Mouse (Mus musculus) liver, embryonic 14.5 days (tissue): ENCODE measurements around the gene Efna5.

ENCODE experiments used
- CTCF ChIP-seq: IDR thresholded peaks from 2 replicates; pipeline ENCODE4 v1.5.1; 2016; ENCODE audit warnings: antibody characterized with exemption, low read depth, control low read depth
- EP300 ChIP-seq: IDR thresholded peaks from 2 replicates; pipeline ENCODE4 v1.6.1; 2016; ENCODE audit warnings: antibody characterized with exemption, low read depth

GRCm38 (mm10) chr17:62694958-62695437 lies 186.1 kb downstream of the Efna5 start:
- no peak for TF ChIP-seq EP300
- TF ChIP-seq CTCF, result no peak
